Mouse (Mus musculus) megakaryocyte, embryonic 14.5 days (primary cell): ENCODE results near the gene Olfr92.

Experiments used
- FLI1 ChIP-seq: IDR thresholded peaks from 2 replicates; pipeline ENCODE4 v1.6.1; 2012; ENCODE audit warnings: low read length, inconsistent platforms, mixed read lengths
- GATA1 ChIP-seq: IDR thresholded peaks from 3 replicates; pipeline ENCODE4 v1.6.1; 2012; ENCODE audit warnings: mixed read lengths, low read length, inconsistent platforms, borderline replicate concordance

- TF ChIP-seq GATA1 (no peak), FLI1 (no peak)
These were observed 36.6 kb downstream of the Olfr92 start for GRCm38 (mm10) chr17:37083327-37083726.
